Mouse (Mus musculus) midbrain, embryonic 15.5 days (tissue): ENCODE data around the gene Olfr547. TPM values are rescaled to one million over a fixed set of nuclear protein-coding genes. Genes with fewer than 3 reads are reported as not detected.
A peak's percentile ranks its signal among the peaks of the same experiment; 100 is the strongest.

Experiments used
- ATAC-seq: fragments of 200-750 bp; cut with Nextera tagmentation; replicated peaks from 2 replicates; pipeline ENCODE4 v1.8.0; 2017; ENCODE audit warnings: moderate TSS enrichment
- H3K27ac ChIP-seq: fragments of 300-500 bp; sonication (generic); 2 replicates; pipeline ENCODE4 v1.5.1; 2015; ENCODE audit warnings: mild to moderate bottlenecking, inconsistent platforms
- H3K27me3 ChIP-seq: fragments of 300-500 bp; sonication (generic); replicated peaks from 2 replicates; pipeline ENCODE4 v1.6.1; 2015; ENCODE audit warnings: inconsistent platforms
- H3K36me3 ChIP-seq: fragments of 300-500 bp; sonication (generic); replicated peaks from 2 replicates; pipeline ENCODE4 v1.6.1; 2015; ENCODE audit warnings: inconsistent platforms
- H3K4me1 ChIP-seq: fragments of 300-500 bp; sonication (generic); 2 replicates; pipeline ENCODE4 v1.6.1; 2015; ENCODE audit warnings: inconsistent platforms
- H3K4me2 ChIP-seq: fragments of 300-500 bp; sonication (generic); 2 replicates; pipeline ENCODE4 v1.6.1; 2015; ENCODE audit warnings: inconsistent platforms, mild to moderate bottlenecking, moderate library complexity
- H3K4me3 ChIP-seq: fragments of 300-500 bp; sonication (generic); 2 replicates; pipeline ENCODE4 v1.5.1; 2015; ENCODE audit warnings: mild to moderate bottlenecking, inconsistent platforms
- H3K9ac ChIP-seq: fragments of 300-500 bp; sonication (generic); 2 replicates; pipeline ENCODE4 v1.6.1; 2015; ENCODE audit warnings: mild to moderate bottlenecking, inconsistent platforms
- H3K9me3 ChIP-seq: fragments of 300-500 bp; sonication (generic); 2 replicates; pipeline ENCODE4 v1.6.1; 2016; ENCODE audit warnings: inconsistent platforms
- WGBS: fragments of 180-500 bp; shearing (Covaris S2); methylation state at CpG from one replicate; pipeline ENCODE4 v1.1.7; 2015; ENCODE audit warnings: mixed read lengths; 5-methylcytosine and 5-hydroxymethylcytosine counted together
- polyA plus RNA-seq: library from polyadenylated mRNA; unstranded; fragments of >200 nt; fragmentation: Nextera tagmentation; extraction: Ambion mirVana; gene quantifications from 2 replicates; pipeline ENCODE4 v1.2.1, GENCODE M21; 2015

The Olfr547 gene
- polyA plus RNA-seq, 1 experiment from 2014 or later = not detected

- ATAC-seq = no peak
- WGBS = 84% methylated on average over 4 of the region's 4 CpGs
- H3K27ac ChIP-seq = no peak overlapping the region
Observed at GRCm38 (mm10) chr7:102514144-102514543, 20.4 kb upstream of the Olfr547 start.

DNA sequence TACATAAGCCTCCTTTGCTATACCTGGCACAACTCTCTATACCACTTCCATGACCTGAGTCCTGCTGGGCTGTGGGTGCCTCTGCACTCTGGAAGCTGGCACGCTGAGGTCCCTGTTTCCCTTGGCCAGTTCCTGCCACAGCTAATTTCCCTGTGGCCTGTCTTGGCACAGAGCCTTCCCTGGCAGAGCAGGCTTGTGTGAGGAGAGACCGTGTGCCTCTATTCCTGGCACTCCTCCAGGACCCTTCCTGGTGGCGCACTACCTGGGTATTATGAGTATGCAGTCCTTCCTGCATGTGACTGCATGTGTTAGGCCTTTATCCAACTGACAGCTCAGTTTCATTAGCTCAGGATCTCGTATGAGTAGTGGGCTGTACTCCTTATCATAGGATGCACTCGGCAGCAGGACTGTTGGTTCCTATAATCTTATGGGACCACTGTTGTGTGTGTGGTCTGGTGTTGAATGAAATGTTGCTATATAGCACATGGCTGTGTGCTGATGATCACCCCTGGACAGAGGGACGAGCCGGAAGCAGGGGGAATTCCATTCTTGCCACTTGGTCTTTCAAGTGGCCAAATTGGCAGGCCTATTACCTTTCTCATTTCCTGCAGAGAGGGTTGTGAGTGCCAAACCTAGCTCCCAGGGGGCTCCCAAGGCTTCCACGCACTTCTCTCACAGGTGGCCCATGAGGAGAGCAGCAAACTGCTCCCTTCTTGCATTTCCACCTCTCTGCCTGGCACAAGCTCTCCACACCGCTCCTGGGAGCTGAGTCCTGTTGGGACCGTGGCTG, 18.1 kb upstream of the Olfr547 start:
- peaks cover 17% of the 10 kb centered on the region; the same call in 1 of the 2 replicates for H3K27me3 ChIP-seq
- no peak overlapping the region for H3K27ac ChIP-seq
- H3K4me1 ChIP-seq = peaks cover 8% of the 10 kb centered on the region
- no peak for ATAC-seq
- H3K9ac ChIP-seq = no peak overlapping the region
- no peak overlapping the region for H3K4me3 ChIP-seq
- H3K36me3 ChIP-seq = no peaks in the 10 kb centered on the region
- H3K4me2 ChIP-seq = no peak overlapping the region
- WGBS = 69% methylated on average over 10 of the region's 10 CpGs
- H3K9me3 ChIP-seq = no peaks in the 10 kb centered on the region

More at GRCm38 (mm10) chr7:102514144-102514543, 20.4 kb upstream of the Olfr547 start:
- H3K36me3 ChIP-seq = no peaks in the 10 kb centered on the region
- H3K4me2 ChIP-seq = no peak overlapping the region
- H3K4me1 ChIP-seq = peaks cover 8% of the 10 kb centered on the region
- H3K9me3 ChIP-seq = no peaks in the 10 kb centered on the region
- H3K27me3 ChIP-seq = peaks cover 17% of the 10 kb centered on the region; the same call in 1 of the 2 replicates
- H3K9ac ChIP-seq = no peak overlapping the region
- no peak overlapping the region for H3K4me3 ChIP-seq

- H3K36me3 ChIP-seq = no peaks in the 10 kb centered on the region
- H3K9ac ChIP-seq = no peak overlapping the region
- H3K4me3 ChIP-seq = no peak overlapping the region
- peaks cover 8% of the 10 kb centered on the region for H3K4me1 ChIP-seq
- no peak overlapping the region for H3K27ac ChIP-seq
- 66% methylated on average over 2 of the region's 2 CpGs for WGBS
- peaks cover 16% of the 10 kb centered on the region; the same call in 1 of the 2 replicates for H3K27me3 ChIP-seq
- H3K4me2 ChIP-seq = no peak overlapping the region
- H3K9me3 ChIP-seq = no peaks in the 10 kb centered on the region
- ATAC-seq = no peak
Observed at GRCm38 (mm10) chr7:102517051-102517335, 17.6 kb upstream of the Olfr547 start.

DNA sequence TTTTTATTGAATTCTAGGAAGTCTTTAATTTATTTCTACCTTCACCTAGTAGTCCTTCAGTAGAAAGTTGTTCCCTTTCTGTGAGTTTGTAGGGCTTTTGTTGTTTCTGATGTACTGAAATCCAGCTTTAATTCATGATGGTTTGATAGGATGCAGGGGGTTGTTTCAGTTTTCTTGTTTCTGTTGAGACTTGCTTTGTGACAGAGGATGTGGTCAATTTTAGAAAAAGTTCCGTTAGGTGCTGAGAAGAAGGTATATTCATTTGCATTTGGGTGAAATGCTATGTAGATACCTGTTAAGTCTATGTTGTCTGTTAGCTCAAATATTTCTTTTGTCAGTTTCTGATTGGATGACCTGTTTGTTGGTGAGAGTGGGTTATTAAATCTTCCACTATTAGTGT, 5.5 kb upstream of the Olfr547 start:
- 72% methylated on average over 1 of the region's 1 CpGs for WGBS
- Histone ChIP-seq H3K36me3 (no peaks in the 10 kb centered on the region), H3K4me3 (no peak overlapping the region), H3K27me3 (no peaks in the 10 kb centered on the region), H3K27ac (no peak overlapping the region), H3K9me3 (no peaks in the 10 kb centered on the region), H3K4me2 (no peak overlapping the region), H3K4me1 (no peaks in the 10 kb centered on the region), H3K9ac (no peak overlapping the region)
- no peak for ATAC-seq

GRCm38 (mm10) chr7:102540596-102540995, 6.0 kb downstream of the Olfr547 start, which contains the start of gene Olfr548-ps1:
TSS of gene Olfr548-ps1 (plus strand) at chr7:102540896.
- WGBS = 90% methylated on average over 2 of the region's 2 CpGs
- H3K4me1 ChIP-seq = no peaks in the 10 kb centered on the region
- H3K36me3 ChIP-seq = no peaks in the 10 kb centered on the region
- ATAC-seq = no peak
- no peak within 1 kb of the TSS for H3K27ac ChIP-seq
- H3K4me3 ChIP-seq = no peak within 1 kb of the TSS
- H3K9me3 ChIP-seq = no peaks in the 10 kb centered on the region
- H3K27me3 ChIP-seq = no peaks in the 10 kb centered on the region
- H3K9ac ChIP-seq = no peak within 1 kb of the TSS
- no peak within 1 kb of the TSS for H3K4me2 ChIP-seq

DNA sequence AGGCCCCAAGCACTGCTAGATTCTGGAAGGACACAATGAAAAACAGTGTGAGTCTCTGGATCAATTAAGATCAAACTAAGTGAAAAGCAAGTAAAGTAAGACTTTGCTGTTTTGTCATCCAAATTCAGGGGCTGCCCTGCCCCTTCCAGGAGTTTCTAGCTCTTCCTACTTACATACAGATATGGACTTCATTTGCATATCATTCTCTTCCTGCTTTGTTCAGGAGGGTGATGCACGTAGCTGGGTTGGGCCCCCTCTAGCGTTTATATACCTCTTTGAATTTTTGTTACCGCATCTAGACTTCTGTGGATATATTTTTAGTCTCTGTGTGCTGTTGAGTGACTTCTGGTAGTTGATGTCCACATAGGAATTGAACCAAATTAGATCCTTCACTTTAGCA, 6.7 kb downstream of the Olfr547 start:
- no peaks in the 10 kb centered on the region for H3K36me3 ChIP-seq
- 62% methylated on average over 3 of the region's 3 CpGs for WGBS
- no peak for ATAC-seq
- H3K9ac ChIP-seq = no peak overlapping the region
- H3K27me3 ChIP-seq = no peaks in the 10 kb centered on the region
- H3K27ac ChIP-seq = no peak overlapping the region
- no peaks in the 10 kb centered on the region for H3K9me3 ChIP-seq
- H3K4me2 ChIP-seq = no peak overlapping the region
- H3K4me1 ChIP-seq = no peaks in the 10 kb centered on the region
- no peak overlapping the region for H3K4me3 ChIP-seq

DNA sequence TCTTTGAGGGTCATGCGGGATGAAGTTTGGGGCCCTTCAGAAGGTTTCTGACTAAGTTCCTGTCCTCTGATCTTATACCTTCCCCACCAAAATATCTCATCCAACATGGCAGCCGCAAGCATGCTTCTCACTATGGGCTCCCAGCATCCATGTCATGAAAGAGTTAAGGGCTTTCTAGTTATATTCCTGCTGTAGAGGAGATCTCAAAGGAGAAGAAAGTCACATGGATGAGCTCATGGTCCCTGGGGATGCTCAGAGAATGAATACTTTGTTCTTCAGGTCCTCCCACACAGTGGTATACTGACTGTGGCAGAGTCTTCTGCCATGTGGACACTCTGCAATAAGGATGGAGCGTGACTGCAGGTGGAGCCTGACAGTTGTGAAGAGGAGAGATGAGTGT, 15.0 kb downstream of the Olfr547 start, which contains the start of gene Olfr549:
Gene Olfr549 (plus strand): TSS at position 301 of the 400 bp plus-strand sequence.
- no peak within 1 kb of the TSS for H3K4me3 ChIP-seq
- no peak for ATAC-seq
- H3K27me3 ChIP-seq = no peaks in the 10 kb centered on the region
- H3K36me3 ChIP-seq = no peaks in the 10 kb centered on the region
- H3K4me1 ChIP-seq = no peaks in the 10 kb centered on the region
- H3K4me2 ChIP-seq = no peak within 1 kb of the TSS
- H3K9me3 ChIP-seq = no peaks in the 10 kb centered on the region
- H3K9ac ChIP-seq = no peak within 1 kb of the TSS
- WGBS = 93% methylated on average over 3 of the region's 3 CpGs
- no peak within 1 kb of the TSS for H3K27ac ChIP-seq

- no peaks in the 10 kb centered on the region for H3K9me3 ChIP-seq
- H3K36me3 ChIP-seq = no peaks in the 10 kb centered on the region
- ATAC-seq = no peak
- 86% methylated on average over 3 of the region's 3 CpGs for WGBS
- no peak overlapping the region for H3K27ac ChIP-seq
- H3K9ac ChIP-seq = no peak overlapping the region
- H3K4me3 ChIP-seq = no peak overlapping the region
- no peak overlapping the region for H3K4me2 ChIP-seq
- H3K27me3 ChIP-seq = no peaks in the 10 kb centered on the region
- no peaks in the 10 kb centered on the region for H3K4me1 ChIP-seq
Observed at GRCm38 (mm10) chr7:102553279-102553678, 18.7 kb downstream of the Olfr547 start.

DNA sequence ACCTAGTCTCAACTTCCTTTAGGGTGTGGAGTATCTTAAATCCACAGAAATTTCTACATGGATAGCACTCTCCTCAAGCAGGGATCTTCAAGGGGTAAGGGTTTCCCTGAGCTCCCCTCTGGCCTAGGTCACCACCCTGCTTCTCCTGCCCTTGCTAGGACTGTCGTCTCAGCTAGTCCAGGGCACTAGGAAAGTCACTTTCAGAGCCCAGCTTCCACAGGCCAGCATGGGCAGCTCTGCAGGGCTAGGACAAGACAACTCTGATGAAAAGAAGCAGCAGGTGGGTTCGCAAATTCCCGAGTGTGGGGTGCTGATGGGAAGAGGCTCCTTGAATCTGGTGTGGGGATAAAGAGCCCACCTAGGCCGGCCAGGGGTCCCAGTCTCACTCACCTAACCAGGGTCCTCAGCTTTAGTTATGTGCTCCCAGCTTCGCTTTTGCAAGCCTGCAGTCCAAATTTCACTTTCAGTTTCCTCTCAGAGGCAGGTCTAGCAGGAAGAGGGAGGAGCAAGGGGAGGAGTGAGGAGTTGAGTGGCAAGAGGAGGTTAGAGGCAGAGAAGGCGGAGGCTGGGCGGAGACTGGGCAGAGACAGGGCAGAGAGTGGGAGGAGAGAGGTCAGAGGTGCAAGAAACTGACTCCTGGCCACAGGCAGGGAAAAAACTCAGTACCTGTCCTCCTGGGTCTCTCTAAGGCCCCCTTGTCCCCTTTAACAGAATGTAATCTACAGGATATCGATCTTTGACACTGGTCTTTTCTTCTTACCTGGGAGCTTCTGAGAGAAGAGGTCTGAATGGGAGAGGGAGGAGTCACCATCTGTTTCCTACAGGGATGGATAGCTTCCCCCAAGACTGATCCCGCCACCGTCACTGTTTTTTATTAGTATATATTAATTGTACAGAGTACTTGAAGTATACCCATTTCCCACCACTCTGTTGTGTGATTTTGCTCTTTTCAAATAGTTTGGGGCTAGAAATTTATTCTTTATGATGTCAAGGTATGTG, 30.7 kb downstream of the Olfr547 start, which contains the start of gene Trim21:
Gene Trim21 (minus strand): TSS at position 488 of the 999 bp plus-strand sequence.
- H3K9ac ChIP-seq = no peak within 1 kb of the TSS
- no peaks in the 10 kb centered on the region for H3K9me3 ChIP-seq
- no peaks in the 10 kb centered on the region for H3K27me3 ChIP-seq
- no peak within 1 kb of the TSS for H3K27ac ChIP-seq
- ATAC-seq = 0 out of 2 replicates have a peak, but pooled peaks have one; percentile 56
- WGBS = 27% methylated on average over 10 of the region's 10 CpGs
- H3K36me3 ChIP-seq = no peaks in the 10 kb centered on the region
- no peaks in the 10 kb centered on the region for H3K4me1 ChIP-seq
- peak within 1 kb of the TSS; percentile 19 for H3K4me2 ChIP-seq
- peak within 1 kb of the TSS; percentile 20 for H3K4me3 ChIP-seq

DNA sequence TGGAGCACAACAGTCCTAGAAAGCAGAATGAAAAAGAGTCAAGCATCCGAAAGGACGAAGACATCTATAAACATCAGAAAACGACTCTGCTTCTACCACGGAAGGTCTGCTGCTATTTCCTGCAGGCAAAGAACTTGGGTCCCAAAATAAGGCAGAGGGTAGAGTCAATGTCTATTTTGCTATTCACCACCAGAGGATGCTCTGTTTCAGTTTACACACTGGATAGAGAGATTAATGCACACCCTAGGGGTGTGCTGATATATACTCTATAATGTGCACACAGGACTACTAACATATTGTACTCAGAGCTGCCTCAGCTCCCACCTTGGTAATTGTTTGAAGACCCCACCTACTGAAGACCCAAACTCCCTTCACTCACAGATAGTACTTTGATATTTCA, 31.7 kb downstream of the Olfr547 start:
- Histone ChIP-seq H3K4me2 (no peak overlapping the region), H3K27ac (no peak overlapping the region), H3K9me3 (no peaks in the 10 kb centered on the region), H3K27me3 (no peaks in the 10 kb centered on the region), H3K4me3 (no peak overlapping the region), H3K36me3 (no peaks in the 10 kb centered on the region), H3K9ac (no peak overlapping the region), H3K4me1 (no peaks in the 10 kb centered on the region)
- 94% methylated on average over 4 of the region's 4 CpGs for WGBS
- ATAC-seq = no peak

- no peak within 1 kb of the TSS for H3K27ac ChIP-seq
- H3K4me1 ChIP-seq = peaks cover 5% of the 10 kb centered on the region; the same call in 1 of the 2 replicates
- no peaks in the 10 kb centered on the region for H3K27me3 ChIP-seq
- no peak within 1 kb of the TSS for H3K4me2 ChIP-seq
- no peak within 1 kb of the TSS for H3K4me3 ChIP-seq
- H3K9me3 ChIP-seq = no peaks in the 10 kb centered on the region
- H3K36me3 ChIP-seq = no peaks in the 10 kb centered on the region
- no peak for ATAC-seq
- WGBS = 95% methylated on average over 8 of the region's 8 CpGs
- H3K9ac ChIP-seq = no peak within 1 kb of the TSS
Observed at GRCm38 (mm10) chr7:102571142-102571541, 36.6 kb downstream of the Olfr547 start, which contains the start of gene Olfr550. TSS of gene Olfr550 (plus strand) at chr7:102571442.

DNA sequence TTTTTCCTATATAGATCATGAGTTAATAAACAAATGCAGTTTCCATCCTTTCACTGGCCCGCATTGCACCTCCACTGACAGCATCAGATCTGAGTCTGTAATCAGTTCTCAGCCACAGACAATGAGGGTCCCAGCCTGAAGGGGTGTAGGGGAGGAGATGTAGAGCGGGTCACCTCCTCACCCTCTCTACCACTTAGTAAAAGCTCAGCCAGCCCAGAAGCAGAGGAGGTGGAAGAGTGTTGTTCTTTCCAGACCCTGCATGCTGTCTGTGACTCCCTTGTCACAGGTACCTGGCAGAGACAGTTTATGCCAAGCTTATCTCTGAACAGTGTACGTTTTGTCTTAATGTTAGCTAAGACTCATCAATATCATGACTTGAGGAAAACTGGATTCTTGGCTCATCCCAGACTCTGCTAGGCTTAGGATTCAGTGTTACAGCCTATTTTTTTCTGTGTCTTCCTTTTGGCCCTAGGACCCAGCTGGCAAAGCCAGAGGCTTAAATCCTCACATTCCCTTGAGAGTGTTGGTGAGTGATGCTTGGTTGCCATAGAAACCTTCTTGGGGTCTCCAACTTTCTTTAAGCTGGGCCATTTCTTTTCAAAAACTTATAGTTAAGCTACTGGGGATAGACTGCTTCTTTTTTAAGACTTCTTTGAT, 38.8 kb downstream of the Olfr547 start:
- 29% methylated on average over 3 of the region's 3 CpGs for WGBS
- no peak overlapping the region for H3K4me3 ChIP-seq
- H3K9me3 ChIP-seq = no peaks in the 10 kb centered on the region
- peak; percentile 72 for ATAC-seq
- no peaks in the 10 kb centered on the region for H3K36me3 ChIP-seq
- no peaks in the 10 kb centered on the region for H3K27me3 ChIP-seq
- no peak overlapping the region for H3K9ac ChIP-seq
- H3K4me1 ChIP-seq = peaks cover 5% of the 10 kb centered on the region; the same call in 1 of the 2 replicates
- no peak overlapping the region for H3K27ac ChIP-seq
- no peak overlapping the region for H3K4me2 ChIP-seq
